Mouse (Mus musculus): ENCODE data around the gene Wfdc12. TPM values are rescaled to one million over a fixed set of nuclear protein-coding genes. Genes with fewer than 3 reads are reported as not detected.

Gene Wfdc12
- polyA plus RNA-seq, 1 experiment, result not detected

DNA sequence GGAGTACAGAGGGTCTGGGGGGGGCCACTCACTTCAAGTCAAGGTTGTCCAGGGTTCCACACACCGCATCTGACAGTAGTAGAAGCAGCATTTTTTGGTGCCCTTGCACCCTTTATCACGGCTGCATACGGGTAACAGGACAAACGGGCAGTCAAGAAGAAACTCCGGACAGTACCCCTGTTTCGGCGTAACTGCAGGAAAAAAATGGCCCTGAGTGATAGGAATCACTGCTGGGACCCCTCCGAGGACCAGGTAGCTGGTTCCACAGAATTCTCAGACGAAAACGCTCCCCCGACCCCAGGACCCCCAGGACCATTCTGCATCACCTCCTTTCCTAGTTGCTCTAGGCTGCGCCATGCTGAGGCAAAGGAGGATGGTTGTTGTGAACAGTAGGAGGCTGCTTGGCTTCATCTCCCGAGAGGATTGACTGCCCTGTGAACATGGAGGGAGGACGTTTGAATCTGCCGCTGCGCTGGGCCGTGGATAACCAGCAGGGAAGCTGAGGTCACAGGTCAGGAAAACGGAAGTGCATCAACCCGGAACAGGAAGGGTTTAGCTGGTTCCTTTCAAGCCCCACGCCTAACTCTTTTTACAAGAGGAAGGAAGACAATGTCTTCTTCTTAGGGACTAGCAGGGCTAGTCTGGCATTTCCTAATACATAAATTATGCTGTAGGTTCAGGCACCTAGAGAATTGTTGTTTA, 9.4 kb upstream of the Wfdc12 start, which contains the start of gene Wfdc15a:
Gene Wfdc15a, minus strand, starts transcription at position 505 of the 702 bp plus-strand sequence.
- Histone ChIP-seq H3K79me2 (ENCODE audit: control insufficient read depth, insufficient read depth) (no peaks in the 10 kb centered on the region), H3ac (ENCODE audit: control insufficient read depth, insufficient read length) (no peak within 1 kb of the TSS), H3K36me3 (ENCODE audit: control insufficient read depth, insufficient read depth) (no peaks in the 10 kb centered on the region), H3K4me3 (no peak within 1 kb of the TSS), H3K27me3 (ENCODE audit: control insufficient read depth, insufficient read depth, insufficient read length) (peaks cover 31% of the 10 kb centered on the region), H3K4me2 (ENCODE audit: low read depth) (no peak within 1 kb of the TSS)
- no peak for TF ChIP-seq MYOD1 (IDR thresholded peaks at IDR 0.05; ENCODE audit: control insufficient read depth in 1 of 3, insufficient read length in 2 of 3, low read depth in 2 of 3)
- no peak for TF ChIP-seq TCF3 (IDR thresholded peaks at IDR 0.05; ENCODE audit: insufficient read length, low read depth)
- no peak for TF ChIP-seq SRF (IDR thresholded peaks at IDR 0.05; ENCODE audit: control insufficient read depth, insufficient read length, low read depth)
- no peak for TF ChIP-seq REST (IDR thresholded peaks at IDR 0.05; ENCODE audit: insufficient read depth, insufficient read length)
- no peak for TF ChIP-seq MAX (IDR thresholded peaks at IDR 0.05; ENCODE audit: low read depth)
- no peak for TF ChIP-seq TCF12 (IDR thresholded peaks at IDR 0.05; ENCODE audit: insufficient read depth, poor library complexity, severe bottlenecking)
- TF ChIP-seq CEBPB (IDR thresholded peaks at IDR 0.05; ENCODE audit: insufficient read depth, poor library complexity, severe bottlenecking), result no peak
- no peak for TF ChIP-seq MYOG (IDR thresholded peaks at IDR 0.05; ENCODE audit: control insufficient read depth in 1 of 3, insufficient read depth in 1 of 3, insufficient read length in 2 of 3, low read depth in 2 of 3)

DNA sequence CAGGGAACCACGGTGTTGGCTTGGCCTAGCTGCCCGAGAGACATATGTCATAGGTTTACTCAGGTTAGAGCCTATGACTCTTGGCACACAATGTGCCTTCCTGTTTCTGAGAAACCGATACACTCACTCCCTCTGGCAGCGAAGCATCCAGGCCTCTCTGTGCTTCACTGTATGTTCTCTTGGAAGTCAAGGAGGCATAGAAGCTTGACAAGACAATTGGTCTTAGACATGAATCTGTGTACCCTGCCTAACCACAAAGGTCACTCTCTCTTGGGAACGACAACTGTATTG, 6.2 kb upstream of the Wfdc12 start:
- Histone ChIP-seq H3K4me2 (ENCODE audit: low read depth) (no peak overlapping the region), H3K36me3 (ENCODE audit: control insufficient read depth, insufficient read depth) (no peaks in the 10 kb centered on the region), H3ac (ENCODE audit: control insufficient read depth, insufficient read length) (no peak overlapping the region), H3K4me3 (no peak overlapping the region), H3K79me2 (ENCODE audit: control insufficient read depth, insufficient read depth) (no peaks in the 10 kb centered on the region), H3K27me3 (ENCODE audit: control insufficient read depth, insufficient read depth, insufficient read length) (peaks cover 54% of the 10 kb centered on the region)
- no peak for TF ChIP-seq TCF3 (IDR thresholded peaks at IDR 0.05; ENCODE audit: insufficient read length, low read depth)
- TF ChIP-seq TCF12 (IDR thresholded peaks at IDR 0.05; ENCODE audit: insufficient read depth, poor library complexity, severe bottlenecking), result no peak
- TF ChIP-seq MAX (IDR thresholded peaks at IDR 0.05; ENCODE audit: low read depth), result no peak

DNA sequence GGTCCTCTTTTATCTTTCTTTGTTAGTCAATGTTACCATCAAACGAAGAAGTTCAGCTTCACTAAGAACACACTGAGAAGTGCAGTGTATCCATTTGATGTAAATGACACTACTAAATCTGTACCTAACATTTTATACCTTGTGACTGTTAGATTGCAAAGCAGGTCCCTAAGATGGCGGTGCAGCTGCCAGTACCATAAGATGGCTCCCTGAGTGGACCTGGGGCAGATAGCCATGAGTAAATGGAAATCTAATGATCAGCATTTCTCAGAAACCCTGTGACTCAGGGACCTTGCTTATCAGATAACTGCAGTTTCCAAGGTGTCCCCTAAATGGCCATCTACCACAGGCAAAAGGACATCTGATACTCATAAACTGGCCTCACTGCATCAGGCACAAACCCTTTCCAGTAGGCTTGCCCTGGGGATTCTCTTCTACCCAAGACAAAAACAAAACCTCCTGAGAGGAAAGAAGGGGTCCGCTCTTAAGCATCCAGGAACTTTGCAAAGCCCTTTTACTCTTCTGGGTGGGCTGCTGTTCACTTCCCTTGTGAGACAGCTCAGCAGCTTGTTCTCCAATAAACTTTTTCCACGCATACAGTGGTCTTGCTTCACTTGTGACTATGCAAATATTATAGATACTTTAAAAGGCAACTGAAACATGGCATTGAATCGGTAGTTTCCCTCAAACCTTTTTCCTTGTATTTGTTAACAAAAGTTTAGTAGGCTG, 5.7 kb upstream of the Wfdc12 start:
- H3K4me3 ChIP-seq, result no peak overlapping the region
- H3ac ChIP-seq (ENCODE audit: control insufficient read depth, insufficient read length), result no peak overlapping the region
- H3K27me3 ChIP-seq (ENCODE audit: control insufficient read depth, insufficient read depth, insufficient read length), result peaks cover 59% of the 10 kb centered on the region
- no peak for TF ChIP-seq REST (IDR thresholded peaks at IDR 0.05; ENCODE audit: insufficient read depth, insufficient read length)
- TF ChIP-seq CEBPB (IDR thresholded peaks at IDR 0.05; ENCODE audit: insufficient read depth, poor library complexity, severe bottlenecking), result no peak
- TF ChIP-seq POLR2AphosphoS2 (IDR thresholded peaks at IDR 0.05; ENCODE audit: insufficient read length, low read depth), result no peak
- TF ChIP-seq USF1 (IDR thresholded peaks at IDR 0.05; ENCODE audit: low read depth), result no peak
- no peak for TF ChIP-seq MYOD1 (IDR thresholded peaks at IDR 0.05; ENCODE audit: control insufficient read depth in 1 of 3, insufficient read length in 2 of 3, low read depth in 2 of 3)
- no peak for TF ChIP-seq E2F4 (IDR thresholded peaks at IDR 0.05; ENCODE audit: insufficient read depth)
- TF ChIP-seq MAX (IDR thresholded peaks at IDR 0.05; ENCODE audit: low read depth), result no peak
- TF ChIP-seq MYOG (IDR thresholded peaks at IDR 0.05; ENCODE audit: control insufficient read depth in 1 of 3, insufficient read depth in 1 of 3, insufficient read length in 2 of 3, low read depth in 2 of 3), result no peak
- TF ChIP-seq SRF (IDR thresholded peaks at IDR 0.05; ENCODE audit: control insufficient read depth, insufficient read length, low read depth), result no peak
- TF ChIP-seq TCF12 (IDR thresholded peaks at IDR 0.05; ENCODE audit: insufficient read depth, poor library complexity, severe bottlenecking), result no peak
- no peak for TF ChIP-seq TCF3 (IDR thresholded peaks at IDR 0.05; ENCODE audit: insufficient read length, low read depth)
- no peak for TF ChIP-seq POLR2A (IDR thresholded peaks at IDR 0.05; ENCODE audit: insufficient read length, low read depth)
- H3K36me3 ChIP-seq (ENCODE audit: control insufficient read depth, insufficient read depth), result no peaks in the 10 kb centered on the region
- H3K4me2 ChIP-seq (ENCODE audit: low read depth), result no peak overlapping the region
- H3K79me2 ChIP-seq (ENCODE audit: control insufficient read depth, insufficient read depth), result no peaks in the 10 kb centered on the region

DNA sequence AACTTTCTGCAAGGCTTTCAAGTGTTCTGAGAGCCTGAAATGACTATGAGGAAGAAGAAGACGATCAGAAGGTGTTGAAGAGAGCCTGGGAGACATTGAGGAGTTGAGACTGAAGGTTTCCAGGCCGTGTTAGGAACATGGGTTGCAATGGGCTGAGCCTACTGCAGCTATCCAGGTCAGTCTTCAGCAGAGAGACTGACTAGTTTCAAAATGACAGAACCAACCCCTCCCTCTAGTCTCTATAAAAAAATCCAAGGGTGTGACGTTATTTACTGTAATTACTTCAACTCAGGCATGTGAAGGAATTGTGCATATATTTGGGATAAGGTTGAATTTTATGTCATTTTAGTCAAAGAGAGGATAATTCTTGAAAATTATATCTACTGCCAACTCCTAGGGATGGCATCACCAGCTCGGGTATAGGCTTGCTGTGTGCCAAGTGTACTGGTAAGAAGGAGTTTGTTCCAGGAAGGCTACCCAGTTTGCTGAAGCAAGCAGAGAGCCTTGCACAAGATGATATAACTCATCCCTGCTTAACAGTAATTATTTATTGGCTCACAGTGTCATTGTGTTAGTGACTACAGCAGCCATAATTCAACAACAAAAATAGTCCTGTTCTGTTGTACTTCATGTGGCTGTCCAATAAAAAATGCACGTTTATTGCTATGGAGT, 4.7 kb upstream of the Wfdc12 start:
- Histone ChIP-seq H3K27me3 (ENCODE audit: control insufficient read depth, insufficient read depth, insufficient read length) (peaks cover 70% of the 10 kb centered on the region), H3ac (ENCODE audit: control insufficient read depth, insufficient read length) (no peak overlapping the region), H3K4me3 (no peak overlapping the region)

More for the DNA sequence above, 4.7 kb upstream of the Wfdc12 start:
- Histone ChIP-seq H3K36me3 (ENCODE audit: control insufficient read depth, insufficient read depth) (no peaks in the 10 kb centered on the region), H3K79me2 (ENCODE audit: control insufficient read depth, insufficient read depth) (no peaks in the 10 kb centered on the region), H3K4me2 (ENCODE audit: low read depth) (no peak overlapping the region)
- TF ChIP-seq CEBPB (IDR thresholded peaks at IDR 0.05; ENCODE audit: insufficient read depth, poor library complexity, severe bottlenecking) (no peak), MAX (IDR thresholded peaks at IDR 0.05; ENCODE audit: low read depth) (no peak), SRF (IDR thresholded peaks at IDR 0.05; ENCODE audit: control insufficient read depth, insufficient read length, low read depth) (no peak), REST (IDR thresholded peaks at IDR 0.05; ENCODE audit: insufficient read depth, insufficient read length) (no peak), E2F4 (IDR thresholded peaks at IDR 0.05; ENCODE audit: insufficient read depth) (no peak), MYOD1 (IDR thresholded peaks at IDR 0.05; ENCODE audit: control insufficient read depth in 1 of 3, insufficient read length in 2 of 3, low read depth in 2 of 3) (no peak), MYOG (IDR thresholded peaks at IDR 0.05; ENCODE audit: control insufficient read depth in 1 of 3, insufficient read depth in 1 of 3, insufficient read length in 2 of 3, low read depth in 2 of 3) (no peak), POLR2AphosphoS2 (IDR thresholded peaks at IDR 0.05; ENCODE audit: insufficient read length, low read depth) (no peak), USF1 (IDR thresholded peaks at IDR 0.05; ENCODE audit: low read depth) (no peak), TCF12 (IDR thresholded peaks at IDR 0.05; ENCODE audit: insufficient read depth, poor library complexity, severe bottlenecking) (no peak), POLR2A (IDR thresholded peaks at IDR 0.05; ENCODE audit: insufficient read length, low read depth) (no peak), TCF3 (IDR thresholded peaks at IDR 0.05; ENCODE audit: insufficient read length, low read depth) (no peak)
